Mouse (Mus musculus): ENCODE data around the gene Vav2.

Gene Vav2

GRCm38 (mm10) chr2:27410518-27411140 lies 16.2 kb downstream of the Vav2 start:
- no peak for DNase-seq (ENCODE audit: low read depth, low spot score)

GRCm38 (mm10) chr2:27408194-27408593 lies 18.6 kb downstream of the Vav2 start:
- no peak for DNase-seq (ENCODE audit: low read depth, low spot score)

DNA sequence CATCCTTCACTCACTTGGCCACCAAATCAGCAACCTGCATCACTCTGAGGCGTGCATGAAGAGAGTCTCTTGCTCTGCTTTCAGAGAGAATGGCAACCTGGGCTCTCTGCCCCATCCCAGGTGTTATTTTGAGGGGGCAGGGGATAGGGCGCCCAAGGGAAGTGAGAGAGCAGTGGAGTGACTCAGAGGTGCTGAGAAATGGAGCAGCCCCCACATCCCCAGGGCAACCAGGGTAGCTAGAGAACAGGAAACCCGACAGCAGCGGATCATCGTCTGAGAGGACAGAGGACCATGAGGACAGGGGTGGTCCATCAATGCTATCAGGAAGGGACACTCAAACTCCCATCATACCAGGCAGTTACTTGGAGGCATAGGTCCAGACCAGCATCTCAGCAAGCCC lies 19.9 kb downstream of the Vav2 start:
- no peak for DNase-seq (ENCODE audit: low read depth, low spot score)

GRCm38 (mm10) chr2:27405094-27405884 lies 21.5 kb downstream of the Vav2 start:
- DNase-seq (ENCODE audit: low read depth, low spot score), result no peak

- DNase-seq (ENCODE audit: low read depth, low spot score), result no peak
Measured at GRCm38 (mm10) chr2:27404375-27405093, 22.3 kb downstream of the Vav2 start.

DNA sequence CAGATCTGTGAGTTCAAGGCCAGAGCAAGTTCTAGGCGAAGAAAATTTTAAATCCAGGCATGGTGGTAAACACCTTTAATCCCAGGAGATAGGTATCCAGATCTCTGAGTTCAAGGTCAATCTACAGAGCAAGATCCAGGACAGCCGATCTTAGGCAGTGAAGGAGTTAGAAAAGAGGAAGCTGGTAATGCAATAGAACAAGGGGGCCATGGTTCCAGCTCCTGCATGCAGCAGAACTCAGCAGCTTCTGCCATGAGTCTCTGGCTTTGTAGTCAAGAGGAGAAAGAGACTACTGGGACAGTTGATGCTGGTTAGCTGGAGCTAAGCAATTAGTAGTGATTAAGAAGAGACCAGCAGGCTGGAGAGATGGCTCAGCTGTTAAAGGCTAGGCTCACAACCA lies 25.3 kb downstream of the Vav2 start:
- no peak for DNase-seq (ENCODE audit: low read depth, low spot score)

DNA sequence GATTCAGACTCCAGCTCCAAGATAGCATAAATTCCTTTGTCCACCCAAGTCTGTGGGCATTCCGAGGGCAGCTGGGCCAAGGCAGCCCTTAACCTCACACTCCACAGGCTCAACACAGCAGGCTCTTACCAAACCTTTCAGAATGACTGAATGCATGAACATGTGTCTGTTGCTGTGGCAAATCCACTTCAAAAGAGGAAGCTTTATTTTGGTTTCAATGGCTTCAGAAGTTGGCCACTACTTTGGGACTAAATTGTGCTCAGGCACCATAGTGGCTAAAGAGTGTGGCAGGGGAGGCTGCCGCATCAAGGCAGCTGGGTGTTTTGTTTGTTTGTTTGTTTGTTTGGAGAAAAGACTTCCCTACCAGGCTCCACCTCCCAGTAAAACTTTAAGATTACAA lies 26.8 kb downstream of the Vav2 start:
- no peak for DNase-seq (ENCODE audit: low read depth, low spot score)

GRCm38 (mm10) chr2:27396656-27397440 lies 30.0 kb downstream of the Vav2 start:
- DNase-seq (ENCODE audit: low read depth, low spot score), result no peak

- no peak for DNase-seq (ENCODE audit: low read depth, low spot score)
Measured at GRCm38 (mm10) chr2:27394158-27394832, 32.5 kb downstream of the Vav2 start.

DNA sequence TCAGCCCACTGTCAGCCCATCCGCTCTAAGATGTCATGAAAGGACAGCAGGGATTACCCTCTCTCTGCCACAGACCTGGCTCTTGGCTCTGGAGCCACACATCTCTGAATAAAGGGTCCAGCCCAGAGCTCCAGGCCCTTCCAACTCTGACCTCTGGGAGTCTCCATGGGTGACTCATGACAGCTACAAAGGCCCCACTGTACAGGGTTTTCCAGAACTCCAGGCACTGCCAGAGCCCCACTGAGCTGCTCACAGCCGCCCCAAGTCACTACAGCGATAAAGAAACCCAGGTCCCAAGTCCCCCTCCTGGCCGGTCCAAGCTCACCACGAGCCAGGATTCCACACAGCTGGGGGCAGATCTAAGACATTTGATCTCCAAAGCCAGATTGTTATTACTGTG lies 34.6 kb downstream of the Vav2 start:
- no peak for DNase-seq (ENCODE audit: low read depth, low spot score)

- no peak for DNase-seq (ENCODE audit: low read depth, low spot score)
Measured at GRCm38 (mm10) chr2:27390775-27391174, 36.1 kb downstream of the Vav2 start.

- no peak for DNase-seq (ENCODE audit: low read depth, low spot score)
Measured at GRCm38 (mm10) chr2:27390325-27390724, 36.5 kb downstream of the Vav2 start.

GRCm38 (mm10) chr2:27389272-27390162 lies 37.3 kb downstream of the Vav2 start:
- DNase-seq (ENCODE audit: low read depth, low spot score), result no peak

DNA sequence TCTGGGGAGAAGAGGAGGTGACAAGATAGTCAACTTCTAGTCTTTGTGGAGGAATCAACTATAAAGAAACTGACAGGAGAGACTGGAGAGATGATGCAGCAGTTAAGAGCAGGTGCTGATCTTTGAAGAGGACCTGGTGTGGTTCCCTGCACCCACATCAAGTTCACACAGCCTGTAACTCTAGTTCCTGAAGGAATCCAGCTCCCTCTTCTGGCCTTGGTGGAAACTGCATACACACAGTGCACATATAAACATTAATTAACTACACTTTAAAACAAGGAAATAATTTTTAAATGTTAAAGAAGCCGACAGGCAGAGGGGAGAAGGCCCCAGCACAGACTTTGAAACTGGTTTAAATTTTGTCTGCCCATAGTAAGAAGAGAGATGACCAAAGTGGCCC lies 39.6 kb downstream of the Vav2 start:
- no peak for DNase-seq (ENCODE audit: low read depth, low spot score)

DNA sequence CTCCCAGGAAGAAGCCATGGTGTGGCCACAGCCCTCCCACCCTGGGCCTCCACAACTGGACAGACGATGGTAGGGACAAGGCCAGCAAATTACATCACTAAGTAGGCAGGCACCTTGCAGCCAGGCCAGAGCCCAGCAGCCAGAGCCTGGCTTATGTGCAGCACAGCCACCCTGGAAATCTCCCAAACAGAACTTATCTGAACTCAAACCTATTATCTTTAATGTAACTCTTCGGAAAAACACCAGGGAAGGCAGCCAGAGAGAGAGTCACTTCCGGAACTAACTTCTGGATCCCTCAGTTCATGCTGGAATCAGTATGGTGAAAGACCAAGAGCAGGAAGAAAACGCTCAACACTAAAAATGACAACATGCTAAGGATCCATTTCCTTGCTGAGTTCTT lies 45.1 kb downstream of the Vav2 start:
- no peak for DNase-seq (ENCODE audit: low read depth, low spot score)

DNA sequence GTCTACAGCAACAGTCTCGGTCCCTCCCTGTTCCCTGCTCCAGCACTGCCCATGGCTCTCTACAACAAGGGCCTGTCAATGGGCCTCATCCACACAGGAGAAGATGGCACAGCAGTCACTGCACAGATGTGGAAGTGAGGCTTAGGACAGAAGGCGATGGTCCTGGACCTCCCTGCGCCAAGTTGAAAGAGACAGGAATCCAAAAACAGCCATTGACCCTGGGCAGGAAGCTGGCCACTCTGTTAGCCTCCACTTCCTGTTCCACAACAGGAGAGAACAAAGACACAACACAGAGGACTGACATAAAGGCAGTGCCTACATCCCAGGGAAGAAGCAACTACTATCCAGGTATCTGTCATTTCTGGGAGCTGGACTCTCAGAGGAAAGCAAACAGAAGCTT lies 45.6 kb downstream of the Vav2 start:
- no peak for DNase-seq (ENCODE audit: low read depth, low spot score)

DNA sequence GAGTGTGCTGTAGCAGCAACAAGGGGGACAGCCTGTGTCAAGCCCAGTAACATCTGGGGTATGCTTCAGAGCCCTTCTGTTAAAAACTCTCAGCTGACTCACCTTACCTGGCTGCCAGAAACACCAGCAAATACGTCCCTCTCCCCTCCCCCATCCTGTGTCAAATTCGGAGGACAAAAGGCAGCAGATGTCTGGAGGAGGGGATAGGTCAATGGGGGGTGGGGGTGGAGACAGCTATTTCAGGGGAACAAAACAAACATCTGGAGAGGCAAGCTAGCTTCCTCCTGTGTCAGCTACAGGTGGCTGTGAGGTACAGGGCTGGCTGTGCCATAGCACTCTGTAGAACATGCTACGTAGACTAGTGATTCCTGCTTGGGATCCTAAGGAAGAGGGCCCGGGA lies 49.0 kb downstream of the Vav2 start:
- no peak for DNase-seq (ENCODE audit: low read depth, low spot score)

DNA sequence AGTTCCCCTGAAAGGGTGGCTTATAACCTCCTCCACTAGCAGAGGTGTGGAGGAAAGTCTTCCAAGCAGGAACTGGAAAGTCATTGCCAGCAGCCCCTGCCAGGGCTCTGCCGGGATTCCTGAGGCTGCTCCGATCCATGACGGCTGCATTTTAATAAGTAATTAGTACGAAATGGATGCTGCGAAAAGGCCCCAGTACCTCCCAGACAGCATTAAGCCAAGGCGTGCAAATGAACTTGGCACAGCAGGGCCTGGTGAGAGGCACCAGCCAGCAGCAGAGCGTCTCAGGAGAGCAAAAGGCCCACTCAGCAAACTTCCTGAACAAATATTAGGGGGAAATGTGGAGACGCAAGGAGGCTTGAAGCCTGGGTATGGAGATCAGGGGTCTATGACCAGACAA lies 49.7 kb downstream of the Vav2 start:
- DNase-seq (ENCODE audit: low read depth, low spot score), result no peak

GRCm38 (mm10) chr2:27375141-27375540 lies 51.7 kb downstream of the Vav2 start:
- DNase-seq (ENCODE audit: low read depth, low spot score), result no peak

DNA sequence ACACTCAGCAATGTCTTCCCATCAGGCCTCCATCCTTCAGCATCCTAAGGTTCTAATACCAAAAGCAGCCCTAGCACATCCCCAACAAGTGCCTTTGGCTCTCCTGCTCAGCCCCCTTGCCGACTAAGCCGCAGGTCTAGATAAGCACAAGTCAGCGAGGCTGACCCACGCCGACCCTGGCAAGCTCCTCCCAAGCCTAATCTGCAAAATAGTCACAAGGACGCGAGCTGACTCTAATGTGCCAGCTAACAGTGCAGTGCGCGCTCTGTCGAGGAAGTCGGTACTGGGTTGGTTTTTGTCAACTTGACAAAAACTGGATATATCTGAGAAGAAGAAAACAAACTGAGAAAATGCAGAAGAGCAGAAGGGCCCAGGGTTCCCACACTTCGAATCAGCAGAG lies 53.5 kb downstream of the Vav2 start:
- no peak for DNase-seq (ENCODE audit: low read depth, low spot score)
